Mouse (Mus musculus): ENCODE results near the gene Dgkb. TPM values are rescaled to one million over a fixed set of nuclear protein-coding genes. Genes with fewer than 3 reads are reported as not detected.

The Dgkb gene
- total RNA-seq, 1 experiment from 2014 or later = not detected

- ATAC-seq (replicated peaks; ENCODE audit: insufficient number of reproducible peaks, low FRiP score, low TSS enrichment, poor library complexity, severe bottlenecking) = no peak
Measured at GRCm38 (mm10) chr12:38327729-38328271, 510.3 kb downstream of the Dgkb start.

- ATAC-seq (replicated peaks; ENCODE audit: insufficient number of reproducible peaks, low FRiP score, low TSS enrichment, poor library complexity, severe bottlenecking) = no peak
Measured at GRCm38 (mm10) chr12:38328779-38329178, 511.3 kb downstream of the Dgkb start.

GRCm38 (mm10) chr12:38342657-38343056, 525.1 kb downstream of the Dgkb start:
- no peak for ATAC-seq (replicated peaks; ENCODE audit: insufficient number of reproducible peaks, low FRiP score, low TSS enrichment, poor library complexity, severe bottlenecking)

- no peak for ATAC-seq (replicated peaks; ENCODE audit: insufficient number of reproducible peaks, low FRiP score, low TSS enrichment, poor library complexity, severe bottlenecking)
Measured at GRCm38 (mm10) chr12:38352481-38352880, 535.0 kb downstream of the Dgkb start.

- no peak for ATAC-seq (replicated peaks; ENCODE audit: insufficient number of reproducible peaks, low FRiP score, low TSS enrichment, poor library complexity, severe bottlenecking)
Measured at GRCm38 (mm10) chr12:38356386-38356785, 538.9 kb downstream of the Dgkb start.

GRCm38 (mm10) chr12:38361491-38361890, 544.0 kb downstream of the Dgkb start:
- no peak for ATAC-seq (replicated peaks; ENCODE audit: insufficient number of reproducible peaks, low FRiP score, low TSS enrichment, poor library complexity, severe bottlenecking)

GRCm38 (mm10) chr12:38371597-38371996, 554.1 kb downstream of the Dgkb start:
- no peak for ATAC-seq (replicated peaks; ENCODE audit: insufficient number of reproducible peaks, low FRiP score, low TSS enrichment, poor library complexity, severe bottlenecking)

- ATAC-seq (replicated peaks; ENCODE audit: insufficient number of reproducible peaks, low FRiP score, low TSS enrichment, poor library complexity, severe bottlenecking) = no peak
Measured at GRCm38 (mm10) chr12:38374159-38374558, 556.6 kb downstream of the Dgkb start.

- no peak for ATAC-seq (replicated peaks; ENCODE audit: insufficient number of reproducible peaks, low FRiP score, low TSS enrichment, poor library complexity, severe bottlenecking)
Measured at GRCm38 (mm10) chr12:38385942-38386341, 568.4 kb downstream of the Dgkb start.

- ATAC-seq (replicated peaks; ENCODE audit: insufficient number of reproducible peaks, low FRiP score, low TSS enrichment, poor library complexity, severe bottlenecking) = no peak
Measured at GRCm38 (mm10) chr12:38386991-38387390, 569.5 kb downstream of the Dgkb start.

- no peak for ATAC-seq (replicated peaks; ENCODE audit: insufficient number of reproducible peaks, low FRiP score, low TSS enrichment, poor library complexity, severe bottlenecking)
Measured at GRCm38 (mm10) chr12:38387654-38388053, 570.1 kb downstream of the Dgkb start.

GRCm38 (mm10) chr12:38388243-38388642, 570.7 kb downstream of the Dgkb start:
- ATAC-seq (replicated peaks; ENCODE audit: insufficient number of reproducible peaks, low FRiP score, low TSS enrichment, poor library complexity, severe bottlenecking) = no peak

GRCm38 (mm10) chr12:38397754-38398312, 580.3 kb downstream of the Dgkb start:
- ATAC-seq (replicated peaks; ENCODE audit: insufficient number of reproducible peaks, low FRiP score, low TSS enrichment, poor library complexity, severe bottlenecking) = no peak

- no peak for ATAC-seq (replicated peaks; ENCODE audit: insufficient number of reproducible peaks, low FRiP score, low TSS enrichment, poor library complexity, severe bottlenecking)
Measured at GRCm38 (mm10) chr12:38400089-38400488, 582.6 kb downstream of the Dgkb start.

GRCm38 (mm10) chr12:38435364-38436130, 618.0 kb downstream of the Dgkb start:
- no peak for ATAC-seq (replicated peaks; ENCODE audit: insufficient number of reproducible peaks, low FRiP score, low TSS enrichment, poor library complexity, severe bottlenecking)

- no peak for ATAC-seq (replicated peaks; ENCODE audit: insufficient number of reproducible peaks, low FRiP score, low TSS enrichment, poor library complexity, severe bottlenecking)
Measured at GRCm38 (mm10) chr12:38436131-38436436, 618.6 kb downstream of the Dgkb start.

- no peak for ATAC-seq (replicated peaks; ENCODE audit: insufficient number of reproducible peaks, low FRiP score, low TSS enrichment, poor library complexity, severe bottlenecking)
Measured at GRCm38 (mm10) chr12:38450323-38451087, 633.0 kb downstream of the Dgkb start.

GRCm38 (mm10) chr12:38451677-38452076, 634.2 kb downstream of the Dgkb start:
- no peak for ATAC-seq (replicated peaks; ENCODE audit: insufficient number of reproducible peaks, low FRiP score, low TSS enrichment, poor library complexity, severe bottlenecking)

GRCm38 (mm10) chr12:38468191-38468590, 650.7 kb downstream of the Dgkb start:
- no peak for ATAC-seq (replicated peaks; ENCODE audit: insufficient number of reproducible peaks, low FRiP score, low TSS enrichment, poor library complexity, severe bottlenecking)

GRCm38 (mm10) chr12:38468605-38469004, 651.1 kb downstream of the Dgkb start:
- ATAC-seq (replicated peaks; ENCODE audit: insufficient number of reproducible peaks, low FRiP score, low TSS enrichment, poor library complexity, severe bottlenecking) = no peak
